Mouse (Mus musculus): ENCODE results near the gene Abracl.

DNA sequence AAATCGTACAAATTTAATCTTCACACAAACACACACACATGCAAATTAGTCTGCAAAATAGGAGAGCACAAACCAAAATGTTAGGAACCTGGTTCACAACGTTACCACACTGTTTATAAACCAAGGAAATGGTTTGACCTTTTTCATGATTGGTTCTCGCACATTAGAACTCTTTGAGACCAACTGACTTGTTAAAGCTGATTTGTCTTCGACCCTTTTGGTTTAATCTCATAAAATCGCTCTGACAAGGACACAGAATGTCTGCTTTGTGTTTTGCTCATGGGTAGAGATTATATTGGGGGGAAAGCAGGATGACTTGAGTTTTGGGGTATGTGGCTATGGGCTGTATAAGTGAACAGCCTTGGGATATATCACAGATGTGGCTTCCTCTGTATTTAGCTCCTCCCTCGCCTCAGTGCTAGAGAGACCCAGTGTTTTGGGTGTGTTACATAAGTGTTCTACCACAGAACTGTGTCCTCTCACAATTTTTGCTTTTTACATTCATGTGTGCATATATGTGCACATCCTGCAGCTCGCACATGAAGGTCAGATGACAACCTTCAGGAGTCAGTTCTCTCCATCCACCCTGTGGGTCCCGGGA lies 35.2 kb downstream of the Abracl start:
- TF ChIP-seq CTCF (IDR thresholded peaks at IDR 0.05; ENCODE audit: control insufficient read depth, insufficient read depth, insufficient read length) (no peak), CEBPB (IDR thresholded peaks at IDR 0.05; ENCODE audit: low read depth) (no peak), MAX (IDR thresholded peaks at IDR 0.05) (no peak), MYOD1 (IDR thresholded peaks at IDR 0.05; ENCODE audit: control insufficient read depth, insufficient read length, low read depth) (no peak)
